In the genomic region with DNA sequence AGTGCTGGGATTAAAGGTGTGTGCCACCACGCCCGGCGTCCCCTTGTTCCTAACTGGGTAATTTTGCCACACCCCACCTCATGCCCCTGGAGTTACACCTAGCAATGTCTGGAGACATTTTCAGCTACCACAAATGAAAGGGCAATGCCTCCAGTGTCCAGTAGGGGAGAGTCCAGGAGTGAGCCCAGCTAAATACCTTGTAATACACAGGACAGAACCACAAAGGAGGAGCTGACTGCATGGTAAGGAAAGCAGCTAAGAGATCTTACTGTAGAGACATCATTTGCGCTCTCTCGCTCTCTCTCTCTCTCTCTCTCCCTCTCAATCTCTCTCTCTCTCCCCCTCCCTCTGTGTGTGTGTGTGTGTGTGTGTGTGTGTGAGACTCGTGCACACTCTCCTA, we compare ENCODE assay signal across 8 mouse cellular contexts.
DNase-seq lines count a peak whose midpoint lies in the region; ATAC-seq and TF ChIP-seq lines count a peak whose summit lies in the region.

No protein-coding gene starts in this region.

- H3K4me2 ChIP-seq in stomach, postnatal 0 days (replicated peaks; ENCODE audit: low read depth), result no peak overlapping the region

- H3K27ac ChIP-seq in left cerebral cortex, adult 2 months, result no peak overlapping the region
- no peak overlapping the region for H3K27ac ChIP-seq in stomach, postnatal 0 days (replicated peaks)

- H3K4me1 ChIP-seq in stomach, postnatal 0 days (replicated peaks; ENCODE audit: control insufficient read depth, insufficient read depth), result 0 out of 2 replicates have a peak, but pooled peaks cover 5% of the 10 kb centered on the region

- TF ChIP-seq EP300 in stomach, postnatal 0 days (optimal IDR thresholded peaks at IDR 0.05), result no peak

- TF ChIP-seq CTCF in left cerebral cortex, adult 2 months (IDR thresholded peaks at IDR 0.05), result peak; percentile 56
- TF ChIP-seq CTCF in stomach, postnatal 0 days (IDR thresholded peaks at IDR 0.05; ENCODE audit: low read depth), result peak; percentile 83

- no peak for DNase-seq in left cerebral cortex, adult 2 months (ENCODE audit: extremely low spot score in 1 of 2, low spot score in 2 of 2)
- DNase-seq in left cerebral cortex, postnatal 10 days (ENCODE audit: extremely low spot score in 1 of 2, low spot score in 2 of 2), result no peak
- peak; percentile 52 for DNase-seq in adipocyte (ENCODE audit: low spot score)
- peak; percentile 58 for DNase-seq in embryo, embryonic 11 days
- DNase-seq in kidney, postnatal 25 days, result peak; percentile 64 to 74
- DNase-seq in stomach, postnatal 0 days (ENCODE audit: low spot score), result peak; percentile 68
- DNase-seq in right cerebral cortex, adult 2 months (ENCODE audit: low spot score in 2 of 2), result no peak

- 79% methylated on average over 6 of the region's 6 CpGs for WGBS in stomach, postnatal 0 days

- intact Hi-C loops in left cerebral cortex, adult 2 months (cut with DNase I), result no loop called here
- intact Hi-C loops in left cerebral cortex, postnatal 10 days (cut with DNase I), result no loop called here

- no peaks in the 10 kb centered on the region for H3K27me3 ChIP-seq in stomach, postnatal 0 days (ENCODE audit: control insufficient read depth, insufficient read depth, low read length)

- no peaks in the 10 kb centered on the region for H3K9me3 ChIP-seq in stomach, postnatal 0 days (ENCODE audit: control insufficient read depth, low read length)

- no peaks in the 10 kb centered on the region for H3K36me3 ChIP-seq in stomach, postnatal 0 days (ENCODE audit: control insufficient read depth, insufficient read depth, low read length)

- H3K4me3 ChIP-seq in left cerebral cortex, adult 2 months, result no peak overlapping the region
- no peak overlapping the region for H3K4me3 ChIP-seq in stomach, postnatal 0 days (ENCODE audit: low read depth, low read length)

- peak; percentile 27; the same call in 1 of the 2 replicates for ATAC-seq in stomach, postnatal 0 days (ENCODE audit: low FRiP score, low TSS enrichment)
- ATAC-seq in monocyte, adult 5-6 weeks (replicated peaks; ENCODE audit: insufficient number of reproducible peaks, low FRiP score, low TSS enrichment, poor library complexity, severe bottlenecking), result no peak

- H3K9ac ChIP-seq in stomach, postnatal 0 days (ENCODE audit: low read length), result no peak overlapping the region

Comparison
In these comparisons a context has a peak if more than half of its experiments do, and no peak if none do; other contexts are left out.
1. DNase-seq: peak in adipocyte (single experiment), embryo, embryonic 11 days (single experiment), kidney, postnatal 25 days (2 of 2) and stomach, postnatal 0 days (single experiment); none in left cerebral cortex, adult 2 months (0 of 2), left cerebral cortex, postnatal 10 days (0 of 2) and right cerebral cortex, adult 2 months (0 of 2).